Mouse (Mus musculus): ENCODE measurements at regions not wholly inside any gene's neighbourhood (a gene's known extent, or its start where the extent isn't known, plus 50 kb on each side); places are given as distances from the start of the nearest gene placed in this dataset.

GRCm38 (mm10) chr9:68561767-68562552, 91.6 kb upstream of the Rora start:
- TF ChIP-seq CTCF (conservative IDR thresholded peaks at IDR 0.05 in 1 of 2, IDR thresholded peaks at IDR 0.05 in 1 of 2; ENCODE audit: low read depth in 2 of 2, low read length in 2 of 2) (no peak), MXI1 (IDR thresholded peaks at IDR 0.05; ENCODE audit: low read depth, low read length) (no peak), E2F4 (IDR thresholded peaks at IDR 0.05; ENCODE audit: insufficient replicate concordance, low read depth, low read length) (no peak), POLR2A (IDR thresholded peaks at IDR 0.05; ENCODE audit: low read depth, low read length) (no peak), EP300 (IDR thresholded peaks at IDR 0.05; ENCODE audit: low read length) (no peak), ZC3H11A (IDR thresholded peaks at IDR 0.05; ENCODE audit: low read depth, low read length) (no peak), POLR2AphosphoS2 (IDR thresholded peaks at IDR 0.05; ENCODE audit: low read depth, low read length) (no peak), MEF2A (IDR thresholded peaks at IDR 0.05; ENCODE audit: borderline replicate concordance, low read depth, low read length) (no peak), HCFC1 (IDR thresholded peaks at IDR 0.05; ENCODE audit: low read depth, low read length) (no peak), IRF4 (IDR thresholded peaks at IDR 0.05; ENCODE audit: low read depth, low read length) (no peak), ELF1 (IDR thresholded peaks at IDR 0.05; ENCODE audit: low read depth, low read length) (no peak), CHD1 (IDR thresholded peaks at IDR 0.05; ENCODE audit: low read depth, low read length) (no peak), SMC3 (IDR thresholded peaks at IDR 0.05; ENCODE audit: low read depth, low read length) (no peak)
